Mouse (Mus musculus): ENCODE data around the gene Znrf4.

DNA sequence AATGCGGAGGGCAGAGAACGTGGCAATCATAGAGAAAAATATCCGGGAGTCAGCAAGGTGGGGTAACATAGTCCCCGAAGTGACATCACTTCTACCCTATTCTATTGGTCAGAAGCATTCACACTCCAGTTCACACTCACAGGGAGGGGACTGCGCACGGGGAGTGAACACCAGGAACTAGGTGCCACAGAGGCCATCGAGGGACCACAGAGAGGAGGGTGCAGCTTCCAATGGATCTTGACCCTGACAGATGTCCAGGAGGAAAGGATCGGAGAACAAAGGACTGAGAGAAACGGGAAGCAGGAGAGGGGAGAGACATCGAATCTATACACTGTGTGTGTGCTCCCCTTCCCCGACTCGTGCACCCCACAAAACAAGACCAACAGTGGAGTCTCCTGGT lies 2.7 kb upstream of the Znrf4 start:
- TF ChIP-seq EP300 (IDR thresholded peaks at IDR 0.05; ENCODE audit: insufficient read depth, low read depth, low read length) = no peak
- no peak for TF ChIP-seq CTCF (IDR thresholded peaks at IDR 0.05; ENCODE audit: low read depth, low read length)
